Comparison of ENCODE assay signal across 9 mouse cellular contexts in genomic region chr1:135698451-135698921, GRCm38 (mm10). TPM values are rescaled to one million over a fixed set of nuclear protein-coding genes. Genes with fewer than 3 reads are reported as not detected.
DNase-seq lines count a peak whose midpoint lies in the region; ATAC-seq and TF ChIP-seq lines count a peak whose summit lies in the region.
"Had no signal": no experiment of that assay in that cellular context is flagged by ENCODE, and none has a peak within 500 bp of the region (broad histone marks: within the 10 kb centered on the region; RNA-seq: fewer than 3 reads in every experiment).

No protein-coding gene starts in this region.

- H3K27me3 ChIP-seq in forebrain, embryonic 10.5 days (ENCODE audit: poor library complexity, severe bottlenecking) = peaks cover 37% of the 10 kb centered on the region
- no peaks in the 10 kb centered on the region; the same call in 1 of the 2 replicates for H3K27me3 ChIP-seq in forebrain, embryonic 16.5 days (replicated peaks; ENCODE audit: control insufficient read depth, insufficient read depth, low read length)
- H3K27me3 ChIP-seq in heart, embryonic 15.5 days = no peaks in the 10 kb centered on the region
- H3K27me3 ChIP-seq in midbrain, embryonic 11.5 days (ENCODE audit: control insufficient read depth, insufficient read depth, low read length) = peaks cover 5% of the 10 kb centered on the region; the same call in 1 of the 2 replicates

- WGBS in forebrain, embryonic 10.5 days = 6% methylated on average over 11 of the region's 11 CpGs
- 9% methylated on average over 11 of the region's 11 CpGs for WGBS in forebrain, embryonic 16.5 days
- WGBS in heart, embryonic 15.5 days = 23% methylated on average over 11 of the region's 11 CpGs
- WGBS in midbrain, embryonic 11.5 days = 9% methylated on average over 11 of the region's 11 CpGs

- peak overlapping the region; percentile 49 for H3K4me3 ChIP-seq in forebrain, embryonic 10.5 days
- no peak overlapping the region for H3K4me3 ChIP-seq in forebrain, embryonic 16.5 days (replicated peaks; ENCODE audit: low read length)
- peak overlapping the region; percentile 4 to 28; a peak in 3 of 4 replicates for H3K4me3 ChIP-seq in ES-E14 (ENCODE audit: insufficient read depth in 1 of 2, low read depth in 1 of 2, low read length in 2 of 2, poor library complexity in 1 of 2, severe bottlenecking in 1 of 2)
- H3K4me3 ChIP-seq in heart, embryonic 15.5 days = no peak overlapping the region
- peak overlapping the region; percentile 20 for H3K4me3 ChIP-seq in midbrain, embryonic 11.5 days (ENCODE audit: low read depth, low read length)

- H3K9me3 ChIP-seq in forebrain, embryonic 10.5 days = 0 out of 2 replicates have a peak, but pooled peaks cover 2% of the 10 kb centered on the region
- H3K9me3 ChIP-seq in forebrain, embryonic 16.5 days (ENCODE audit: control insufficient read depth, low read length) = no peaks in the 10 kb centered on the region
- H3K9me3 ChIP-seq in ES-E14 (ENCODE audit: control insufficient read depth, insufficient read depth, low read depth, low read length) = no peaks in the 10 kb centered on the region
- no peaks in the 10 kb centered on the region for H3K9me3 ChIP-seq in heart, embryonic 15.5 days (replicated peaks)
- no peaks in the 10 kb centered on the region for H3K9me3 ChIP-seq in midbrain, embryonic 11.5 days (ENCODE audit: control insufficient read depth, low read length)
- H3K9me3 ChIP-seq: liver, embryonic 15.5 days had no signal

- no peaks in the 10 kb centered on the region for H3K36me3 ChIP-seq in forebrain, embryonic 10.5 days (replicated peaks)
- no peaks in the 10 kb centered on the region for H3K36me3 ChIP-seq in forebrain, embryonic 16.5 days (ENCODE audit: control insufficient read depth, insufficient read depth)
- H3K36me3 ChIP-seq in ES-E14 (ENCODE audit: control insufficient read depth, insufficient read depth, low read length, poor library complexity, severe bottlenecking) = no peaks in the 10 kb centered on the region
- no peaks in the 10 kb centered on the region for H3K36me3 ChIP-seq in heart, embryonic 15.5 days
- H3K36me3 ChIP-seq in midbrain, embryonic 11.5 days (ENCODE audit: control insufficient read depth, insufficient read depth, low read length) = no peaks in the 10 kb centered on the region
- H3K36me3 ChIP-seq: liver, embryonic 15.5 days had no signal

- ATAC-seq in forebrain, embryonic 16.5 days = no peak
- 0 out of 2 replicates have a peak, but pooled peaks have one; percentile 23 for ATAC-seq in heart, embryonic 15.5 days (replicated peaks; ENCODE audit: insufficient number of reproducible peaks, insufficient read depth, low FRiP score, low read depth)
- ATAC-seq in midbrain, embryonic 11.5 days (ENCODE audit: low FRiP score) = no peak

- no peak overlapping the region for H3K9ac ChIP-seq in forebrain, embryonic 16.5 days (replicated peaks; ENCODE audit: low read depth, low read length)
- H3K9ac ChIP-seq in ES-E14 (ENCODE audit: insufficient read depth, low read depth, low read length, poor library complexity, severe bottlenecking) = peak overlapping the region; percentile 38
- 0 out of 2 replicates have a peak overlapping the region, but pooled peaks have one; percentile 20 for H3K9ac ChIP-seq in heart, embryonic 15.5 days
- H3K9ac ChIP-seq in midbrain, embryonic 11.5 days (ENCODE audit: low read length) = no peak overlapping the region
- H3K9ac ChIP-seq: liver, embryonic 15.5 days had no signal

- H3K4me1 ChIP-seq in forebrain, embryonic 10.5 days = peaks cover 18% of the 10 kb centered on the region
- peaks cover 17% of the 10 kb centered on the region for H3K4me1 ChIP-seq in forebrain, embryonic 16.5 days (replicated peaks; ENCODE audit: control insufficient read depth, insufficient read depth, low read length)
- H3K4me1 ChIP-seq in ES-E14 (ENCODE audit: control insufficient read depth in 2 of 2, insufficient read depth in 2 of 2, low read length in 2 of 2, poor library complexity in 1 of 2) = peaks cover 1 to 3% of the 10 kb centered on the region in 2 experiments; a peak in 1 of 4 replicates
- H3K4me1 ChIP-seq in heart, embryonic 15.5 days (replicated peaks) = peaks cover 26% of the 10 kb centered on the region
- peaks cover 6% of the 10 kb centered on the region for H3K4me1 ChIP-seq in midbrain, embryonic 11.5 days (ENCODE audit: control insufficient read depth, insufficient read depth, low read length)

- DNase-seq in forebrain, embryonic 10.5 days (ENCODE audit: extremely low spot score, low spot score) = peak; percentile 40
- DNase-seq in ES-E14 (ENCODE audit: low read depth, low spot score) = no peak
- peak; percentile 89 for DNase-seq in midbrain, embryonic 11.5 days (ENCODE audit: low spot score, missing footprints)
- DNase-seq in c-Kit-positive CD71-positive TER-119-positive erythroid progenitor cells, embryonic 14.5 days (ENCODE audit: low spot score) = no peak
- no peak for DNase-seq in left cerebral cortex, postnatal 10 days (ENCODE audit: extremely low spot score in 1 of 2, low spot score in 2 of 2)
- DNase-seq in cerebellum, adult 9-11 months = no peak

- intact Hi-C loops in left cerebral cortex, postnatal 10 days (cut with DNase I) = loop anchor here (5.0 kb wide), 1 partner anchor 156 kb away; no protein-coding TSS in a partner anchor

- H3K27ac ChIP-seq in forebrain, embryonic 10.5 days = 0 out of 2 replicates have a peak overlapping the region, but pooled peaks have one; percentile 16
- no peak overlapping the region for H3K27ac ChIP-seq in forebrain, embryonic 16.5 days (ENCODE audit: low read length)
- no peak overlapping the region for H3K27ac ChIP-seq in ES-E14 (ENCODE audit: insufficient read depth, low read depth, low read length, poor library complexity, severe bottlenecking)
- peak overlapping the region; percentile 32 for H3K27ac ChIP-seq in heart, embryonic 15.5 days
- no peak overlapping the region for H3K27ac ChIP-seq in midbrain, embryonic 11.5 days (ENCODE audit: low read depth, low read length)
- H3K27ac ChIP-seq: liver, embryonic 15.5 days had no signal

- H3K4me2 ChIP-seq in forebrain, embryonic 16.5 days (ENCODE audit: low read length) = no peak overlapping the region; the same call in 1 of the 2 replicates
- H3K4me2 ChIP-seq in heart, embryonic 15.5 days = peak overlapping the region; percentile 68
- H3K4me2 ChIP-seq in midbrain, embryonic 11.5 days = peak overlapping the region; percentile 53

- in situ Hi-C loops in ES-E14 (cut with MboI; ENCODE audit: low sequenced_read_pairs in 2 of 2, unreplicated experiment in 2 of 2) = no loop called here

TF ChIP-seq in ES-E14, 5 proteins besides CTCF, POLR2A, EP300 and RAD21:
- no peak for TF ChIP-seq MAFK (IDR thresholded peaks at IDR 0.05; ENCODE audit: insufficient read depth, low read depth, low read length)
- no peak for TF ChIP-seq HCFC1 (IDR thresholded peaks at IDR 0.05; ENCODE audit: borderline replicate concordance, insufficient read depth, low read length)

RNA-seq across cellular contexts. Expression of gene Csrp1, which starts 21.4 kb away (rescaled TPM):
- 41.9 and 42.0 TPM in 2 replicates for polyA plus RNA-seq in forebrain, embryonic 10.5 days (2016; fragmentation: Nextera tagmentation; extraction: Ambion mirVana)
- polyA plus RNA-seq in forebrain, embryonic 16.5 days (2015; fragmentation: Nextera tagmentation; extraction: Ambion mirVana) = 14.5 and 17.6 TPM in 2 replicates
- 91.6 and 131 TPM in 2 replicates for total RNA-seq in ES-E14 (2012; rRNA removed)
- polyA plus RNA-seq in heart, embryonic 15.5 days (2015; fragmentation: Nextera tagmentation; extraction: Ambion mirVana) = 149 and 169 TPM in 2 replicates
- 33.2 and 34.1 TPM in 2 replicates for polyA plus RNA-seq in midbrain, embryonic 11.5 days (2014; fragmentation: Nextera tagmentation; extraction: Ambion mirVana)
- 10 to 100 TPM; 67.3 to 85.0 TPM for total RNA-seq in left cerebral cortex, postnatal 10 days (2021)

Comparison
In these comparisons a context has a peak if more than half of its experiments do, and no peak if none do; other contexts are left out.
1. H3K27ac ChIP-seq: peak in forebrain, embryonic 10.5 days (single experiment) and heart, embryonic 15.5 days (single experiment); none in forebrain, embryonic 16.5 days (single experiment), ES-E14 (single experiment) and midbrain, embryonic 11.5 days (single experiment).
2. H3K4me3 ChIP-seq: peak in forebrain, embryonic 10.5 days (single experiment), ES-E14 (2 of 2) and midbrain, embryonic 11.5 days (single experiment); none in forebrain, embryonic 16.5 days (single experiment) and heart, embryonic 15.5 days (single experiment).
3. DNase-seq: peak in forebrain, embryonic 10.5 days (single experiment) and midbrain, embryonic 11.5 days (single experiment); none in ES-E14 (single experiment), c-Kit-positive CD71-positive TER-119-positive erythroid progenitor cells, embryonic 14.5 days (single experiment), left cerebral cortex, postnatal 10 days (0 of 2) and cerebellum, adult 9-11 months (single experiment).
4. H3K9ac ChIP-seq: peak in ES-E14 (single experiment) and heart, embryonic 15.5 days (single experiment); none in forebrain, embryonic 16.5 days (single experiment) and midbrain, embryonic 11.5 days (single experiment).